32 mouse cellular contexts compared by ENCODE assay signal in genomic region chr8:127136781-127137180, GRCm38 (mm10).
DNase-seq lines count a peak whose midpoint lies in the region; ATAC-seq and TF ChIP-seq lines count a peak whose summit lies in the region.
"Had no signal": no experiment of that assay in that cellular context is flagged by ENCODE, and none has a peak within 500 bp of the region (broad histone marks: within the 10 kb centered on the region; RNA-seq: fewer than 3 reads in every experiment).

No protein-coding gene starts in this region.

- H3K27me3 ChIP-seq in heart, embryonic 10.5 days (ENCODE audit: insufficient read depth, poor library complexity, severe bottlenecking) = no peaks in the 10 kb centered on the region
- H3K27me3 ChIP-seq in kidney, adult 2 months (replicated peaks; ENCODE audit: control insufficient read depth, insufficient read depth, low read length) = no peaks in the 10 kb centered on the region
- H3K27me3 ChIP-seq in kidney, embryonic 14.5 days (ENCODE audit: control insufficient read depth, insufficient read depth, low read length) = no peaks in the 10 kb centered on the region
- no peaks in the 10 kb centered on the region for H3K27me3 ChIP-seq in liver, embryonic 16.5 days (ENCODE audit: control insufficient read depth, insufficient read depth, low read depth, low read length)
- H3K27me3 ChIP-seq: CH12.LX; embryonic facial prominence, embryonic 15.5 days; forebrain, embryonic 12.5 days; limb, embryonic 13.5 days; midbrain, embryonic 13.5 days; neural tube, embryonic 13.5 days had no signal

- TF ChIP-seq POLR2A in kidney, adult 2 months (IDR thresholded peaks at IDR 0.05; ENCODE audit: low read depth, low read length) = no peak

- no peaks in the 10 kb centered on the region for H3K9me3 ChIP-seq in heart, embryonic 10.5 days
- H3K9me3 ChIP-seq in kidney, embryonic 14.5 days (ENCODE audit: control insufficient read depth, low read length) = no peaks in the 10 kb centered on the region
- no peaks in the 10 kb centered on the region for H3K9me3 ChIP-seq in liver, embryonic 16.5 days (replicated peaks; ENCODE audit: control insufficient read depth, low read length)
- H3K9me3 ChIP-seq: embryonic facial prominence, embryonic 10.5 days; embryonic facial prominence, embryonic 15.5 days; forebrain, embryonic 12.5 days; limb, embryonic 13.5 days; megakaryocyte, embryonic 14.5 days; midbrain, embryonic 13.5 days; neural tube, embryonic 13.5 days had no signal

- H3K4me2 ChIP-seq in kidney, embryonic 14.5 days (replicated peaks; ENCODE audit: low read depth, low read length) = no peak overlapping the region
- no peak overlapping the region for H3K4me2 ChIP-seq in liver, embryonic 16.5 days (ENCODE audit: low read depth, low read length)
- H3K4me2 ChIP-seq: embryonic facial prominence, embryonic 15.5 days; forebrain, embryonic 12.5 days; hindbrain, embryonic 14.5 days; limb, embryonic 13.5 days; midbrain, embryonic 13.5 days; neural tube, embryonic 13.5 days had no signal

- H3K4me3 ChIP-seq in heart, embryonic 10.5 days = no peak overlapping the region
- H3K4me3 ChIP-seq in kidney, adult 2 months (ENCODE audit: insufficient read depth, low read depth, low read length) = no peak overlapping the region
- no peak overlapping the region for H3K4me3 ChIP-seq in kidney, embryonic 14.5 days (ENCODE audit: low read length)
- H3K4me3 ChIP-seq in liver, embryonic 16.5 days (ENCODE audit: low read depth, low read length) = no peak overlapping the region
- H3K4me3 ChIP-seq: embryonic facial prominence, embryonic 10.5 days; embryonic facial prominence, embryonic 15.5 days; forebrain, embryonic 12.5 days; heart, adult 2 months; limb, embryonic 13.5 days; megakaryocyte, embryonic 14.5 days; midbrain, embryonic 13.5 days; neural tube, embryonic 13.5 days had no signal

- no peak for DNase-seq in heart, embryonic 10.5 days (ENCODE audit: low spot score)
- DNase-seq in heart, adult 9 months (ENCODE audit: low spot score in 2 of 2) = no peak
- DNase-seq in kidney, adult 2 months = peak; percentile 66
- DNase-seq in kidney, postnatal 25 days = peak; percentile 41 to 61
- DNase-seq in ovary, postnatal 10 days (ENCODE audit: low spot score) = no peak
- no peak for DNase-seq in right cerebral cortex, postnatal 36 days (ENCODE audit: low spot score in 2 of 2)
- DNase-seq: adrenal gland, adult 2 months; adrenal gland, postnatal 36 days; cerebellum, adult 18-20 months; cerebellum, postnatal 25 days; forebrain, postnatal 0 days; heart, adult 2 months; lung, adult 18-20 months; lung, postnatal 4 days; retina, postnatal 1 day; right cerebral cortex, postnatal 25 days; spleen, adult 18-20 months; thymus, postnatal 36 days had no signal

- peaks cover 54% of the 10 kb centered on the region for H3K4me1 ChIP-seq in heart, embryonic 10.5 days
- peaks cover 31% of the 10 kb centered on the region for H3K4me1 ChIP-seq in kidney, adult 2 months (ENCODE audit: control insufficient read depth, insufficient read depth, low read length)
- peaks cover 24% of the 10 kb centered on the region for H3K4me1 ChIP-seq in kidney, embryonic 14.5 days (ENCODE audit: control insufficient read depth, insufficient read depth, low read length)
- peaks cover 5% of the 10 kb centered on the region for H3K4me1 ChIP-seq in liver, embryonic 16.5 days (ENCODE audit: control insufficient read depth, low read depth, low read length)
- H3K4me1 ChIP-seq: forebrain, embryonic 12.5 days; midbrain, embryonic 13.5 days had no signal

- no peaks in the 10 kb centered on the region for H3K36me3 ChIP-seq in heart, embryonic 10.5 days
- H3K36me3 ChIP-seq in kidney, adult 2 months (ENCODE audit: control insufficient read depth, insufficient read depth, low read length) = no peaks in the 10 kb centered on the region
- H3K36me3 ChIP-seq in kidney, embryonic 14.5 days (ENCODE audit: control insufficient read depth, insufficient read depth, low read length) = no peaks in the 10 kb centered on the region
- no peaks in the 10 kb centered on the region for H3K36me3 ChIP-seq in liver, embryonic 16.5 days (ENCODE audit: control insufficient read depth, insufficient read depth)
- H3K36me3 ChIP-seq: embryonic facial prominence, embryonic 10.5 days; embryonic facial prominence, embryonic 15.5 days; forebrain, embryonic 12.5 days; limb, embryonic 13.5 days; midbrain, embryonic 13.5 days; neural tube, embryonic 13.5 days had no signal

- WGBS in heart, embryonic 10.5 days = 86% methylated on average over 2 of the region's 2 CpGs
- WGBS in kidney, adult 2 months = 78% methylated on average over 2 of the region's 2 CpGs
- WGBS in kidney, embryonic 14.5 days = 94% methylated on average over 2 of the region's 2 CpGs
- WGBS in liver, embryonic 16.5 days (ENCODE audit: insufficient replicate concordance) = 32% methylated on average over 2 of the region's 2 CpGs

- H3K9ac ChIP-seq in kidney, embryonic 14.5 days (ENCODE audit: low read depth, low read length) = no peak overlapping the region
- no peak overlapping the region for H3K9ac ChIP-seq in liver, embryonic 16.5 days (ENCODE audit: low read depth, low read length)
- H3K9ac ChIP-seq: embryonic facial prominence, embryonic 15.5 days; forebrain, embryonic 12.5 days; forebrain, postnatal 0 days; hindbrain, embryonic 14.5 days; limb, embryonic 13.5 days; midbrain, embryonic 13.5 days; neural tube, embryonic 13.5 days had no signal

- H3K27ac ChIP-seq in heart, embryonic 10.5 days = peak overlapping the region; percentile 11; the same call in 1 of the 2 replicates
- H3K27ac ChIP-seq in kidney, adult 2 months (ENCODE audit: insufficient read depth, low read depth, low read length) = peak overlapping the region; percentile 67
- no peak overlapping the region for H3K27ac ChIP-seq in kidney, embryonic 14.5 days (ENCODE audit: low read depth, low read length)
- peak overlapping the region; percentile 12; the same call in 1 of the 2 replicates for H3K27ac ChIP-seq in liver, embryonic 16.5 days (ENCODE audit: low read length)
- H3K27ac ChIP-seq: embryonic facial prominence, embryonic 10.5 days; embryonic facial prominence, embryonic 15.5 days; forebrain, embryonic 12.5 days; heart, adult 2 months; hindbrain, embryonic 14.5 days; limb, embryonic 13.5 days; midbrain, embryonic 13.5 days; neural tube, embryonic 13.5 days had no signal

- no peak for ATAC-seq in kidney, embryonic 14.5 days (ENCODE audit: low FRiP score, low TSS enrichment)
- no peak for ATAC-seq in liver, embryonic 16.5 days (ENCODE audit: low read depth)
- ATAC-seq: activated CD4-positive, CD25-positive, alpha-beta regulatory T cell, adult 4 months; forebrain, postnatal 0 days; intestine, postnatal 0 days; lung, postnatal 0 days; midbrain, embryonic 13.5 days had no signal

- TF ChIP-seq CTCF in kidney, adult 2 months (conservative IDR thresholded peaks at IDR 0.05; ENCODE audit: insufficient read depth, insufficient read length, low read depth, low read length) = no peak

Comparison
In these comparisons a context has a peak if more than half of its experiments do, and no peak if none do; other contexts are left out.
1. DNase-seq: peak in kidney, adult 2 months (single experiment) and kidney, postnatal 25 days (2 of 2); none in heart, embryonic 10.5 days (single experiment), heart, adult 9 months (0 of 2), ovary, postnatal 10 days (single experiment) and right cerebral cortex, postnatal 36 days (0 of 2).